Mouse (Mus musculus) yolk sac, embryonic 10.5 days (tissue): ENCODE measurements around the gene Map3k5.

ENCODE experiments used
- DNase-seq: peaks from one replicate; pipeline ENCODE4 v3.0.0-alpha.2; 2017; ENCODE audit warnings: low spot score

Gene Map3k5

DNA sequence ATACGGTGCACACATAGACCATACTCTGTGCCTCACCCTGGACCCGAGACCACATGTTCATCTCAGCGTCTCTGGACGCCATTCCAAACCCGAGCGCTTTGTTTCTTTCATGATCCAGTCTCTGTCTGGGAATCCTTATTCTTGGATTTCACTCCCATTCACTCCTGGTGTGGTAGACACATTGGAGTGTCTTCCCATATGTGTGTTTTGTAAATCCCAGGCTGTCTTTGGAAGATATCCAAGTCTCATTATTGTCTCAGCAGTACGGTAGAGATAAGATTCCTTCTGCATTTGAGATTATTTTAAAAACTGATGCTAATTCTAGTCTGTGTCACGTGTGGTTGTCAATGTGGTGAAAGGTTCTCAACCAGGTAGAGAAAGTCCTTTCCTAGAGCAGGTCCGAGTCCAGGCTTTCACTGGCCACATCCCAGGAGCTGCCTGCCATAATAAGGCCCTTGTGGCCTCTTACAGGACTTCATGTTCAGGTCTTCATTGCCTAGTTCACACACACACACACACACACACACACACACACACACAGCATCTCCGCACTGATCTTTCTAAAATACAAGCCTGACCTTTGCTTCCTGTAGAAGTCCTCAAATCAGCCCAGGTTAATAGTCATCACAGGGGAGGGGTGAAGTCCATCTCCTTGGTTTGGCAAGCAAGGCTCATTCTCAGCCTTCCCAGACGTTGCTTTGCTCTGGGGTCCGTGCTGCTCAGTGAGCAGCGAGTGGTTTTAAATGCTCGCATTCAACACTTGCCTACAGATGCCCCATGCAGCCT is 122.8 kb downstream of the Map3k5 start:
- no peak for DNase-seq

DNA sequence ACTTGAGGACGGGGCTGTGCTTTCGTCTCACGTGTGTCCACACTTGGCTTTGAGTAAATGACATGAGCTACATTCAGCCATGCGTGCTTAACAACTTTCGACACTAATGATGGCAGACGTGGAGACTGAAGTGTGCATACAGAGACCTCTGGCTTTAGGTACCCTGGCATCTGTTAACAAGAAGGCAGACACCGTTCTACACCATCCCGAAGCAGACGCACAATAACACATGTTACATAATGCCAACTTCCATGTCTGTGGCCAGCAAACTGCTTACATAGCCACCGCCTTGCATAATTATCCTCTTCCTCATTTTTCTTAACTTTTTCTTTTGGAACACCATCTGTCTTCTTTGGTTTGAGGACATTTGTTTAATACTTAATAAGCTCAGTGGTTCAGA is 123.8 kb downstream of the Map3k5 start:
- DNase-seq, result no peak

GRCm38 (mm10) chr10:20058841-20059240 is 124.6 kb downstream of the Map3k5 start:
- DNase-seq, result no peak

GRCm38 (mm10) chr10:20060320-20060970 is 126.2 kb downstream of the Map3k5 start:
- no peak for DNase-seq

- no peak for DNase-seq
Measured at GRCm38 (mm10) chr10:20064556-20065207, 130.4 kb downstream of the Map3k5 start.

- no peak for DNase-seq
Measured at GRCm38 (mm10) chr10:20066069-20066665, 131.9 kb downstream of the Map3k5 start.

GRCm38 (mm10) chr10:20069771-20070460 is 135.6 kb downstream of the Map3k5 start:
- DNase-seq, result no peak

DNA sequence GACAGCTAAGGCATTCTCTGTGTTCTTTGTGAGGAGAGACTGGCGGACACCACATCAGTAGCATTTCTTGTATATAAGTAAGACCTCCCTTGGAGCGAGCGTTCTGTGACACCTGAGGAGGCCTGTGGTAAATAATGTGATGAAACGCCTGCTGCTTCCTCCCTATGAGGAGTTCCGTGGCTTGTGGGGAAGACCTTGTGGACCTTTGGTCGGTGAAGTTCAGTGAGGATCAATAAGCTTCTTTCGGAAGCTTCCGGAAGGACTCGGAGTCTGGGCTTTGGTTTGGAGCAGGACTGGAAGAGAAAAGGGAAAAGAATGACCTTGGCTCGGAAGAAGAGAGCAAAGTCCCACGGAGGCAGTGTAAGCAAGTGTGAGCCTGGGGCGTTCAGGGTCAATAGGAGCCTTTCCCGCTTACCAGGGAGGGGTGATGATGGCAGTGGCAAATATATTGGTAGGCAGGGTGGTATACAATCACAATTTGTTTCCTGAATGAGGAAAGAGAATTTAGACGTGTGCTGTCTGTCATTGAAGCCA is 136.4 kb downstream of the Map3k5 start:
- DNase-seq, result no peak

- DNase-seq, result no peak
Measured at GRCm38 (mm10) chr10:20071716-20072115, 137.4 kb downstream of the Map3k5 start.

- peak; percentile 49 for DNase-seq
Measured at GRCm38 (mm10) chr10:20073236-20073893, 139.1 kb downstream of the Map3k5 start.

- peak; percentile 45 for DNase-seq
Measured at GRCm38 (mm10) chr10:20076541-20077469, 142.5 kb downstream of the Map3k5 start.

DNA sequence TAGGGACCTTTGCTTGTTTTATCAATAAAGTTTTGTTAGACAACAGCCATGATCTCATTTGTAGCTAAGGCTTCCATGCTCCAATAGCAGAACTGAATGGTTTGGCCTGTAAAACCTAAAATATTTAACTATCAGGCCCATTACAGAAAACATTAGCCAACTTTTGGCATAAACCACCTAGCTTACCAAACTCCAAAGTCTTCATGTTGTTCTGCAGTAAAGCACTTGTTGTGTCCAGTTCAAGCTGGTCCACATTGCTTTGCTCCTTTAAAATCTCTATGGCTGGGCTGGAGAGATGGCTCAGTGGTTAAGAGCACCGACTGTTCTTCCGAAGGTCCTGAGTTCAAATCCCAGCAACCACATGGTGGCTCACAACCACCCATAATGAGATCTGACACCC is 144.1 kb downstream of the Map3k5 start:
- DNase-seq, result no peak

GRCm38 (mm10) chr10:20087841-20088240 is 153.6 kb downstream of the Map3k5 start:
- no peak for DNase-seq

- DNase-seq, result no peak
Measured at GRCm38 (mm10) chr10:20089026-20089425, 154.8 kb downstream of the Map3k5 start.

DNA sequence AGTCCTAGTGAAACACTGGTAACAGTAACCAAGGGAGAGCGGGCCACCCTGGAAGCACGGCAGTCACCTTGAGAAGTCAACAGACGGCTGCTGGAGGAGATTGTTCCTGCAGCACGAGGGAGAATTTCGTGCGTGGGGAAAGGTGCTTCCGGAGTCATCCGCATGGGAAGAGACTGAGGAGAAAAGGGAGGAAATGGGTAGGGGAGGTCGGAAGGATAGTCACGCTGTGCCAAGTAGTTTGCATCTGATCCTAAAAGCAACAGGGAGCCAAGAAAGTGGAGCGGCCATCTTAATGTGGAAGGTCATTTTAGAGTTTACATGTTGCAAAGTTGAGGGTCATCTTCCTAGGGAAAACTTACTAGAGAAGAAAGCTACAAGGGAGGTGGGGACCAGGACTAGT is 155.9 kb downstream of the Map3k5 start:
- DNase-seq, result no peak

DNA sequence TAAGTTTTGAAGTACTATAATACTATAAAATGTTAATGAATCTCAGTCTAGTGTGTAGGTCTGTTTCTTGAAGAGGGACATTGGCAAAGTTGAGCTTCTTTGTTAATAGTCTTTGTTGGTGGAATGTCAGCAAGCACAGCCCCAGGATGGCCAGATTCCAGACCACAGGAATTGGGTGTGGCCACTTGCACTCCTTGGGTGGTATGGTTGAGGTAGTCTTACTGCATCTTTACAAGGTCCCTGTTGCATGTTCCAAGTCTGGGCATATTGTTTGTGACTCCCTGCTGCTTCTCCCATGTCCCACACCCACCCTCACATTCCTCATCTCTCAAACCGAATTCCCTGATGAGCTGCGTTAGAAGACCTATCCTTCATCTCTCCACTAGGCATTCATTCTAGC is 157.1 kb downstream of the Map3k5 start:
- DNase-seq, result no peak

DNA sequence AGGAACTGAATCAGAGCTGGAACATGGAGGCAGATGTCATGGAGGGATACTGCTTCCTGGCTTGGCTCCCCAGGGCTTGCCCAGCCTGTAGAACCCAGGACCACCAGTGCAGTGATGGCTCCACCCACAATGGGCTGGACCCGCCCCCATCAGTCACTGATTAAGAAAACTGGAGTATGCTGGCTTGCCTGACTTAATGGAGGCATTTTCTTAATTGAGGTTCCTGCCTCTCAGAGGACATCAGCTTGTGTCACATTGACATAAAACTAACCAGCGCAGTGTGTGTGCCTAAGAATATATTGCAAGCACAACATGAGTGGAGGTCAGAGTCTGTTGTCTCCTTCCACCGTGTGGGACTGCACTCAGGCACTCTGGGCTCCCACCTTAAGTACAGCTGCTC is 158.1 kb downstream of the Map3k5 start:
- no peak for DNase-seq

DNA sequence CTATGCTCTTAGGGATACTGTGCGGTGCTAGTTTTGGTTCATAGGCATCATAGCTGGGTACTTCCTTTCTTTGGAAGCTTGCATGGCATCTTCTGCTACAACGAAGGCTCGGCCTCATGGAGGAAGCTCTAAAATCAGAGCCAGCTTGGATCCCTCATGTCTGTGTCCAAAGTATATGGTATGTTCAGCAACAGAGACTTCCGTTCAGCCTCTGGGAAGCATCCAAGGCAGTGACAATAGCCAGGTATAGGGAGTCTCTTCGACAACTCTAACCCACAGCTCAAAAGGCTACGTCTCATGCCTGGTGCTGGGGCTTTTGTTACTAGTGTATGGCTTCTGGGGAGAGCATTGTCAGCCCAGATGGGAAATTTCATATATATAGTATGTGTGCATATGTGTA is 167.2 kb downstream of the Map3k5 start:
- DNase-seq, result no peak

GRCm38 (mm10) chr10:20104271-20104931 is 170.1 kb downstream of the Map3k5 start:
- DNase-seq, result no peak

- no peak for DNase-seq
Measured at GRCm38 (mm10) chr10:20105575-20105974, 171.3 kb downstream of the Map3k5 start.
